Mouse (Mus musculus): ENCODE results near the gene Thap12. TPM values are rescaled to one million over a fixed set of nuclear protein-coding genes. Genes with fewer than 3 reads are reported as not detected.
A peak's percentile ranks its signal among the peaks of the same experiment; 100 is the strongest.

Gene Thap12
- total RNA-seq (2015): 54.8 and 59.4 TPM in 2 replicates
- total RNA-seq (2017): 72.6 and 86.9 TPM in 2 replicates

- peak; percentile 97 for ATAC-seq (replicated peaks; ENCODE audit: poor library complexity)
These were observed at the start of gene Thap12 for GRCm38 (mm10) chr7:98702283-98703240. TSS of gene Thap12 (plus strand) at chr7:98703103.

GRCm38 (mm10) chr7:98655681-98656530 lies 47.0 kb upstream of the Thap12 start:
- ATAC-seq (replicated peaks; ENCODE audit: poor library complexity): peak; percentile 72

GRCm38 (mm10) chr7:98656531-98657221 lies 46.2 kb upstream of the Thap12 start, which contains the start of gene Emsy:
TSS of gene Emsy (minus strand) at chr7:98656783.
- ATAC-seq (replicated peaks; ENCODE audit: poor library complexity): peak; percentile 91

DNA sequence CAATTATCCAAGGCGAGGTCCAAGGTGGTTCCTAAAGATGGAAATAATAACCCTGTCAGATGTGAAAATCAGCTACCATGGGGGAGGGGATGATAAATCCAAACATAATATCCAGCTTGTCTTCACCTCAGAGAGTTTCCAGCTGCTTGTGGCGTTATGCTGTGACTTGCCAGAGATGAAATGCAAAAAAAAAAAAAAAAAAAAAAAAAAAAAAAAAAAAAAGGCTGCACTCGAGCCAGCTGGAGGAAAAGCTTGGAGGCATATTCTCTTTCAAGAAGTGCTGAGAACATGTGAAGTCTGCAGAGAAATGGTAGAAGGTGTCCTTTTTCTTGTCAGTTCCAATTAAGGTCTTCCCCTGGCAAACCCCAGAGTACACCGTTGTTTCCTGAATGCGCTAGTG lies 37.7 kb upstream of the Thap12 start:
- no peak for ATAC-seq (replicated peaks; ENCODE audit: poor library complexity)

GRCm38 (mm10) chr7:98665726-98666125 lies 37.2 kb upstream of the Thap12 start:
- no peak for ATAC-seq (replicated peaks; ENCODE audit: poor library complexity)

GRCm38 (mm10) chr7:98667956-98668746 lies 34.8 kb upstream of the Thap12 start:
- no peak for ATAC-seq (replicated peaks; ENCODE audit: poor library complexity)

DNA sequence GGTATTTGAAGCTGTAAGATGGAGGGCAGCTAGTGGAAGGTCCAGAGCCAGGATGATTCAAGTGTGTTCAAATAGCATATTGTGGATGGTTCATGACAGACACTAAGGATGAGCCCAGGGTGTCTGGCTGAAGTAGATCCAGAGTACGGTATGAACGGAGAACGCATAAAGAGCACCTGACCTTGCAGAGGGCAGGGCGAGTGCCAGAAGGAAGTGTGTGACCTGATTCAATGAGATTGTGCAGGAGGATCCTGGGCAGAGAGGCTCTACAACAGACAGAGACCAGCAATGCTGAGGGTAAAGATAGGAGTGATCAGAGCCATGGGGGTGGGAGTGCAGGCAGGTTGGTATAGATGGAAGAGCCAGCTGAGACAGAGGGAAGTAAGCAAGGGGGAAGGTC lies 32.1 kb upstream of the Thap12 start:
- peak; percentile 16; the same call in 1 of the 2 replicates for ATAC-seq (replicated peaks; ENCODE audit: poor library complexity)

DNA sequence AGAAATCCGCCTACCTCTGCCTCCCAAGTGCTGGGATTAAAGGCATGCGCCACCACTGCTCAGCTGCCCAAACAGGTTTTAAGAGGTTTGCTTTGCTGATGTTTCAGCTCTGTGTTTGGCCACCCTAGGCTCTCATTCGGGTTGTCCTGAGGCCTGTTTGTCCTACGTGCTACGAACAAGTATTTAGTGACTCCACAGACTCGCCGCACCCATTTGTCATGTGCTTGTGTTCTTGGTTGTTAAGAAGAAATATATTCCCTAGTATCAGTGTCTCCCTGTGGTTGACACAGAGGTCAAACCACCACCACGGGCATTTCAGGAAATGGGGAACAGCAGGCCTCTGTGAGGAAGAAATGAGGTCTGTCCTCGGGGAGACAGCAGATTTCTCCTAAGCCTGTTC lies 31.5 kb upstream of the Thap12 start:
- ATAC-seq (replicated peaks; ENCODE audit: poor library complexity): no peak

GRCm38 (mm10) chr7:98672241-98672955 lies 30.5 kb upstream of the Thap12 start:
- 0 out of 2 replicates have a peak, but pooled peaks have one; percentile 22 for ATAC-seq (replicated peaks; ENCODE audit: poor library complexity)

- peak; percentile 40 for ATAC-seq (replicated peaks; ENCODE audit: poor library complexity)
These were observed 28.6 kb upstream of the Thap12 start for GRCm38 (mm10) chr7:98674344-98674743.

- ATAC-seq (replicated peaks; ENCODE audit: poor library complexity): no peak
These were observed 25.4 kb upstream of the Thap12 start for GRCm38 (mm10) chr7:98677511-98677910.

GRCm38 (mm10) chr7:98678441-98678840 lies 24.5 kb upstream of the Thap12 start:
- ATAC-seq (replicated peaks; ENCODE audit: poor library complexity): no peak

DNA sequence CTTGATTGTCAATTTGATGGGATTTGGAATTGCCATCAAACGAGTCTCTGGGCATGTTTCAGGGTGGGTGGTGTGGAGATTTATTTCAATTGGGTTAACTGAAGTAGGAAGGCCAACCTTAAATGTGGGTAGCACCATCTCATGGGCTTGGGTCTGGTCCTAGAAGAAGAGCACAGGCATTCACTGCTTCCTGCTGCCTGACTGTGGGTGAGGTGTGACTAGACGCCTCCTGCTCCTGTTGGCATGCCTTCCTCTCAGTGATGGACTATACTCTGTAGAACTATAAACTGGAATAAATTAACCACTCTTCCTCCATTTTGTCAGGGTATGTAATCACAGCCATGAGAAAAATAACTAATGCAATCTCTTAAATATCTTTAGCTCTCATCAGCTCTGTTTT lies 22.2 kb upstream of the Thap12 start:
- ATAC-seq (replicated peaks; ENCODE audit: poor library complexity): no peak

DNA sequence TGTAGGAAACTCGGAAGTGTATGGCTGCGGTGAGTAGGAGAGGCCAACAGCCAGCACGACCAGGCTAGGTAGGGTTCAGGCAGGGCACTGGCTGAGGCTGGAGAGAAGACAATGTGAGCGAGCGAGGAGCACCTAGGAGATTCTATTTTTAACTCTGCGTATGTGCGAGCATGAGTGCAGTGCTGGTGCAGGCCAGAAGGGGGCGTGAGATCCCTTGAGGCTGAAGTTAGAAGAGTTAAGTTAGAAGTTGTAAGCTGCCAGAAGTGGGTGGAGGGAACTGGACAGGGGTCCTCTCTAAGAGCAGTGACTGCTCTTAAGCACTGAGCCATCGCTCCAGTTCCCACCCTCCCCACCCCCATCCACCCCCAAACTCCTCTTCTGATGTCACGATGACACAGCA lies 20.1 kb upstream of the Thap12 start:
- peak; percentile 34; the same call in 1 of the 2 replicates for ATAC-seq (replicated peaks; ENCODE audit: poor library complexity)

DNA sequence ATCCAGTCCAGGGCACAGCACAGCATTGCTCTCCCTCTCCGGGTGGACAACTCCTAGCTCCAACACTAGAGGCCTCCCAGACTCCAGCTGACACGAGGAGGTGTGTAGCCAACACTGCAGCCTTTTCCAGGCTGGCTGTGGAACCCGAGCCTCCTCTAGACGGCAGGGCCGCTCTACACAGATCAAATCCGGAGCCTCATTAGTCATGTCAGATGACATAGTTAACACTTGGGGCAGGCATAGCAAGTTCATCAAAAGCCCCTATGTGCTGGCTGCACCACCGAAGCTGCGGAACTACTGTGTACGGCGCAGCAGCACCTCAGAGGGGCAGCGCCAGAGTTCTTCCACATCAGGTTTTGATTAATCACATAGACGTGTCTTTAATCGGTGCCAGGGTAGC lies 17.0 kb upstream of the Thap12 start:
- ATAC-seq (replicated peaks; ENCODE audit: poor library complexity): no peak

DNA sequence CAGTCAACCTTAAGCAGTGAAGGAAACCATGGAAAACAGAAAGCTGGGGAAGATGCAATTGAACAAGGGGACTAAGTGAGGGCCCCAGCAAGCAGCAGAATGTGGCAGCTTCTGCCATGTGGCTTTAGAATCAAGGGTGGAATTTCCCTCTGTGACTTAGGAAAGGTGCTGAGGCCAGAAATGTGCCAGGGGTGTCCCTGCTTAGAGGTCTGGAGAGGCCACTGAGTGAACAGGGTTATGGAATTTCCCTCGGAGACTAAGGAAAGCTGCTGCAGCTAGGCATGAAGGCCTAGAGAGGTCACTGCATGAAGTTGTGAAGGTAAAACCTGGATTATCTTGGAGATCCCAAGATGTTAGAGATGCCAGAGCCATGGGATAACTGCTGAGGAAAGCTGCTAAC lies 12.8 kb upstream of the Thap12 start:
- ATAC-seq (replicated peaks; ENCODE audit: poor library complexity): no peak

- ATAC-seq (replicated peaks; ENCODE audit: poor library complexity): peak; percentile 72
These were observed 12.1 kb upstream of the Thap12 start for GRCm38 (mm10) chr7:98690831-98691230.

GRCm38 (mm10) chr7:98692761-98693546 lies 9.9 kb upstream of the Thap12 start:
- no peak for ATAC-seq (replicated peaks; ENCODE audit: poor library complexity)

GRCm38 (mm10) chr7:98694046-98694445 lies 8.9 kb upstream of the Thap12 start:
- ATAC-seq (replicated peaks; ENCODE audit: poor library complexity): peak; percentile 88

Data from megakaryocyte progenitor cell, adult 5-6 weeks (primary cell).